Mouse (Mus musculus): ENCODE measurements around the gene Itsn1.

DNA sequence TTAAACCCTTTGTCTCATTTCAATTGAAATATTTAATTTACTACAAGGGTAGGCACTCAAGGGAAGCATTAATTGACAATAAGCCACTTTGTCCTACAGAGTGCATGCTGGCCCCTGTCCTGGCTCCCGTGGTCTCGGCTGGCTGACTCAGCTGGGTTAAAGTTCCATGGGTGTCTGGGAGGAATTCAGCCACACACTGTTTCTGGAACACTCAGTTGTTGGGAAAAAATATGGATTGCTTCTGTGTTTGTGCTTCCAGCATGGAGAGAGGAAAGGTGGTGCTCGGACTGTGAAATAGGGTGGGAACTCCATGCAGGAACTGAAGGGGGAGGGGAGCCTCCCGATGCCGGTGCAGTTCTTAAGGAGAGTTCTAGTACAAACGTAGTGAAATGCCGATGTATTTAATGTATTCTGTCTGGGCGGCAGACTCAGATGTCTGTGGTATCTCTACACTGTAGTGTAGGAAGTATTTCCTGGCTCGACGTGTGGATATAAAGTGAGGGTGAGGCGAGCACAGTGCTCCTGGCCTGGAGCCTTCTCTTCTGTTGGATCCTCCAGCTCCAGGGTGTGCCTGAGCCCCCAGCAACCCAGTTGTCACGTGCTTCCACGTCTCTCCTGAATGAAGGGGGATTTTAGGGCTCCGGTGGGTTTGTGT, 131.5 kb downstream of the Itsn1 start:
- TF ChIP-seq CTCF (IDR thresholded peaks at IDR 0.05; ENCODE audit: insufficient read depth, low read depth, low read length) (no peak), POLR2A (IDR thresholded peaks at IDR 0.05; ENCODE audit: insufficient read depth, low read depth, low read length) (no peak)
